Mouse (Mus musculus) heart, embryonic 15.5 days (tissue): ENCODE measurements around the gene Psmc5. TPM values are rescaled to one million over a fixed set of nuclear protein-coding genes. Genes with fewer than 3 reads are reported as not detected.

Source experiments
- ATAC-seq: fragments of 200-750 bp; cut with Nextera tagmentation; replicated peaks from 2 replicates; pipeline ENCODE4 v1.8.0; 2017; ENCODE audit warnings: low read depth, moderate TSS enrichment; ENCODE audit not compliant: insufficient number of reproducible peaks, insufficient read depth, low FRiP score
- H3K27ac ChIP-seq: fragments of 300-500 bp; sonication (generic); 2 replicates; pipeline ENCODE4 v1.5.1; 2015; ENCODE audit warnings: mild to moderate bottlenecking, inconsistent platforms
- H3K27me3 ChIP-seq: fragments of 300-500 bp; sonication (generic); 2 replicates; pipeline ENCODE4 v1.6.1; 2015; ENCODE audit warnings: inconsistent platforms
- H3K36me3 ChIP-seq: fragments of 300-500 bp; sonication (generic); 2 replicates; pipeline ENCODE4 v1.6.1; 2015; ENCODE audit warnings: mild to moderate bottlenecking, inconsistent platforms
- H3K4me1 ChIP-seq: fragments of 300-500 bp; sonication (generic); replicated peaks from 2 replicates; pipeline ENCODE4 v1.6.1; 2015; ENCODE audit warnings: inconsistent platforms
- H3K4me2 ChIP-seq: fragments of 300-500 bp; sonication (generic); 2 replicates; pipeline ENCODE4 v1.6.1; 2015; ENCODE audit warnings: inconsistent platforms, mild to moderate bottlenecking, moderate library complexity
- H3K4me3 ChIP-seq: fragments of 300-500 bp; sonication (generic); 2 replicates; pipeline ENCODE4 v1.5.1; 2015; ENCODE audit warnings: mild to moderate bottlenecking, inconsistent platforms
- H3K9ac ChIP-seq: fragments of 300-500 bp; sonication (generic); 2 replicates; pipeline ENCODE4 v1.6.1; 2015; ENCODE audit warnings: mild to moderate bottlenecking, inconsistent platforms
- H3K9me3 ChIP-seq: fragments of 300-500 bp; sonication (generic); replicated peaks from 2 replicates; pipeline ENCODE4 v1.6.1; 2016; ENCODE audit warnings: inconsistent platforms
- WGBS: fragments of 180-500 bp; shearing (Covaris S2); methylation state at CpG from one replicate; pipeline ENCODE4 v1.1.7; 2015; ENCODE audit warnings: mixed read lengths; 5-methylcytosine and 5-hydroxymethylcytosine counted together
- polyA plus RNA-seq: library from polyadenylated mRNA; unstranded; fragments of >200 nt; fragmentation: Nextera tagmentation; extraction: Ambion mirVana; gene quantifications from 2 replicates; pipeline ENCODE4 v1.2.1, GENCODE M21; 2015

The Psmc5 gene
- polyA plus RNA-seq, 1 experiment from 2014 or later: 195 TPM

- no peak overlapping the region for H3K9ac ChIP-seq
- H3K27ac ChIP-seq: no peak overlapping the region
- no peaks in the 10 kb centered on the region for H3K27me3 ChIP-seq
- H3K9me3 ChIP-seq: no peaks in the 10 kb centered on the region
- H3K36me3 ChIP-seq: no peaks in the 10 kb centered on the region
- ATAC-seq: no peak
- no peak overlapping the region for H3K4me2 ChIP-seq
- no peaks in the 10 kb centered on the region for H3K4me1 ChIP-seq
- WGBS: 74% methylated on average over 11 of the region's 11 CpGs
- H3K4me3 ChIP-seq: no peak overlapping the region
Observed at GRCm38 (mm10) chr11:106308162-106308561, 52.2 kb downstream of the Psmc5 start.

GRCm38 (mm10) chr11:106310123-106310522, 54.2 kb downstream of the Psmc5 start:
- 67% methylated on average over 5 of the region's 5 CpGs for WGBS
- Histone ChIP-seq H3K27me3 (no peaks in the 10 kb centered on the region), H3K9ac (no peak overlapping the region), H3K9me3 (no peaks in the 10 kb centered on the region), H3K4me1 (0 out of 2 replicates have a peak, but pooled peaks cover 2% of the 10 kb centered on the region), H3K4me3 (no peak overlapping the region), H3K36me3 (no peaks in the 10 kb centered on the region), H3K27ac (no peak overlapping the region), H3K4me2 (no peak overlapping the region)
- ATAC-seq: no peak

Other genes with a start within 250 kb of the Psmc5 start
- 0.08 and 0.46 TPM in 2 replicates for gene Kcnh6, start 248.0 kb upstream of the Psmc5 start, polyA plus RNA-seq
- 35.0 and 48.7 TPM in 2 replicates for gene Dcaf7, start 219.3 kb upstream of the Psmc5 start, polyA plus RNA-seq
- 10.1 and 11.5 TPM in 2 replicates for gene Taco1, start 190.1 kb upstream of the Psmc5 start, polyA plus RNA-seq
- gene Map3k3, start 171.5 kb upstream of the Psmc5 start, polyA plus RNA-seq: 19.2 and 24.9 TPM in 2 replicates
- gene Gm10840, start 95.3 kb upstream of the Psmc5 start, polyA plus RNA-seq: not detected in 2 replicates
- 75.9 and 110 TPM in 2 replicates for gene Limd2, start 95.3 kb upstream of the Psmc5 start, polyA plus RNA-seq
- 16.5 and 20.0 TPM in 2 replicates for gene Strada, start 54.0 kb upstream of the Psmc5 start, polyA plus RNA-seq
- 87.3 and 88.2 TPM in 2 replicates for gene Ccdc47, start 39.8 kb upstream of the Psmc5 start, polyA plus RNA-seq
- 41.1 and 47.3 TPM in 2 replicates for gene Ddx42, start 39.2 kb upstream of the Psmc5 start, polyA plus RNA-seq
- gene Ftsj3, start 75 bp upstream of the Psmc5 start, polyA plus RNA-seq: 31.1 and 37.5 TPM in 2 replicates
- gene Smarcd2, start 16.8 kb downstream of the Psmc5 start, polyA plus RNA-seq: 18.2 and 35.7 TPM in 2 replicates
- 0.34 TPM in 1 of 2 replicates, not detected in the other for gene Tcam1, start 20.5 kb downstream of the Psmc5 start, polyA plus RNA-seq
- gene Gh, start 45.7 kb downstream of the Psmc5 start, polyA plus RNA-seq: not detected in 2 replicates
- 1.0 and 2.8 TPM in 2 replicates for gene Cd79b, start 58.6 kb downstream of the Psmc5 start, polyA plus RNA-seq
- 0.06 and 0.24 TPM in 2 replicates for gene Scn4a, start 97.1 kb downstream of the Psmc5 start, polyA plus RNA-seq
- 0.44 and 0.62 TPM in 2 replicates for gene Prr29, start 109.3 kb downstream of the Psmc5 start, polyA plus RNA-seq
- gene Icam2, start 131.9 kb downstream of the Psmc5 start, polyA plus RNA-seq: 79.4 and 87.1 TPM in 2 replicates
- 3.8 and 5.2 TPM in 2 replicates for gene Ern1, start 231.7 kb downstream of the Psmc5 start, polyA plus RNA-seq